Comparison of ENCODE assay signal across 8 mouse cellular contexts in the genomic region with DNA sequence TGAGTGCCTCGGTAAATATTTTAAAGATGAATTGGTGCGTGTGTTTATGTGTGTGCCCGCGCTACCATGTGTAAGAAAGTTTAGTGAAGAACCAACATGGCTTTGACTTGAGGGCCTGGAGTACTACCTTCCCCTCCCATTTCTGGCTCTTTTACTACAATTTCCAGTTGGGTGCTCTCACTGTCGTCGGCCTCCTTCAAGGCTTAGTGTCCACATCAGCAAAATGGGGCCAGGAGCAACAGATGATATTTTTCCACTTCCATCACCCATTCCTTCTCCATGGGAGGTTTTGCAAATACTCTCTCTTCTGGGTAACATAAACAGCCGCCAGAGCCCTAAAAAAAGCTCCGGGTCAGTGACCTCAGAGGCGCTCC. TPM values are rescaled to one million over a fixed set of nuclear protein-coding genes. Genes with fewer than 3 reads are reported as not detected.
A peak's percentile ranks its signal among the peaks of the same experiment; 100 is the strongest.
DNase-seq lines count a peak whose midpoint lies in the region; ATAC-seq and TF ChIP-seq lines count a peak whose summit lies in the region.

No protein-coding gene starts in this region.

- no peaks in the 10 kb centered on the region for H3K9me3 ChIP-seq in heart, embryonic 15.5 days (replicated peaks)
- H3K9me3 ChIP-seq in MEL (replicated peaks; ENCODE audit: insufficient read depth, low read length): no peaks in the 10 kb centered on the region
- no peaks in the 10 kb centered on the region for H3K9me3 ChIP-seq in hindbrain, embryonic 12.5 days (replicated peaks)
- H3K9me3 ChIP-seq in midbrain, embryonic 11.5 days (ENCODE audit: control insufficient read depth, low read length): no peaks in the 10 kb centered on the region

- H3K36me3 ChIP-seq in heart, embryonic 15.5 days: no peaks in the 10 kb centered on the region
- H3K36me3 ChIP-seq in MEL (ENCODE audit: control insufficient read depth in 1 of 2, insufficient read depth in 2 of 2, low read length in 2 of 2): peaks cover 0 to 5% of the 10 kb centered on the region in 2 experiments; a peak in 2 of 4 replicates
- no peaks in the 10 kb centered on the region for H3K36me3 ChIP-seq in hindbrain, embryonic 12.5 days
- no peaks in the 10 kb centered on the region for H3K36me3 ChIP-seq in midbrain, embryonic 11.5 days (ENCODE audit: control insufficient read depth, insufficient read depth, low read length)

- ATAC-seq in heart, embryonic 15.5 days (replicated peaks; ENCODE audit: insufficient number of reproducible peaks, insufficient read depth, low FRiP score, low read depth): no peak
- no peak; the same call in 1 of the 2 replicates for ATAC-seq in hindbrain, embryonic 12.5 days (ENCODE audit: low FRiP score)
- ATAC-seq in midbrain, embryonic 11.5 days (ENCODE audit: low FRiP score): no peak

- no peak for TF ChIP-seq CTCF in MEL (IDR thresholded peaks at IDR 0.05 in 2 of 3, conservative IDR thresholded peaks at IDR 0.05 in 1 of 3; ENCODE audit: control insufficient read depth in 1 of 3, insufficient read depth in 1 of 3, low read depth in 2 of 3, low read length in 3 of 3, poor library complexity in 1 of 3, severe bottlenecking in 1 of 3)

- peak overlapping the region; percentile 89 for H3K9ac ChIP-seq in heart, embryonic 15.5 days
- peak overlapping the region; percentile 97 for H3K9ac ChIP-seq in MEL (ENCODE audit: control insufficient read depth, low read depth, low read length, poor library complexity, severe bottlenecking)
- H3K9ac ChIP-seq in hindbrain, embryonic 12.5 days: peak overlapping the region; percentile 80
- H3K9ac ChIP-seq in midbrain, embryonic 11.5 days (ENCODE audit: low read length): peak overlapping the region; percentile 77

- peaks cover 23% of the 10 kb centered on the region for H3K4me1 ChIP-seq in heart, embryonic 15.5 days (replicated peaks)
- peaks cover 0 to 4% of the 10 kb centered on the region in 2 experiments; a peak in 2 of 4 replicates for H3K4me1 ChIP-seq in MEL (ENCODE audit: control insufficient read depth in 1 of 2, insufficient read depth in 2 of 2, low read length in 2 of 2)
- peaks cover 25% of the 10 kb centered on the region for H3K4me1 ChIP-seq in hindbrain, embryonic 12.5 days
- H3K4me1 ChIP-seq in midbrain, embryonic 11.5 days (ENCODE audit: control insufficient read depth, insufficient read depth, low read length): peaks cover 15% of the 10 kb centered on the region

- H3K4me2 ChIP-seq in heart, embryonic 15.5 days: peak overlapping the region; percentile 98
- peak overlapping the region; percentile 99 for H3K4me2 ChIP-seq in hindbrain, embryonic 12.5 days (replicated peaks)
- H3K4me2 ChIP-seq in midbrain, embryonic 11.5 days: peak overlapping the region; percentile 100

- H3K27me3 ChIP-seq in heart, embryonic 15.5 days: no peaks in the 10 kb centered on the region
- H3K27me3 ChIP-seq in MEL (ENCODE audit: control insufficient read depth in 1 of 2, insufficient read depth in 2 of 2, low read length in 2 of 2): no peaks in the 10 kb centered on the region
- peaks cover 8% of the 10 kb centered on the region; the same call in 1 of the 2 replicates for H3K27me3 ChIP-seq in hindbrain, embryonic 12.5 days
- H3K27me3 ChIP-seq in midbrain, embryonic 11.5 days (ENCODE audit: control insufficient read depth, insufficient read depth, low read length): peaks cover 10% of the 10 kb centered on the region

- DNase-seq in heart, adult 9 months (ENCODE audit: low spot score in 2 of 2): no peak
- DNase-seq in MEL (ENCODE audit: low read depth, low spot score): peak; percentile 68
- DNase-seq in midbrain, embryonic 11.5 days (ENCODE audit: low spot score, missing footprints): no peak
- DNase-seq in testis, postnatal 10 days (ENCODE audit: low spot score): no peak
- DNase-seq in thymus, postnatal 4 days: no peak
- no peak for DNase-seq in cerebellum, postnatal 25 days

- peaks cover 1% of the 10 kb centered on the region; the same call in 1 of the 2 replicates for H3K79me2 ChIP-seq in MEL (ENCODE audit: control insufficient read depth, insufficient read depth, low read length, poor library complexity)

- no peak for TF ChIP-seq RAD21 in MEL (IDR thresholded peaks at IDR 0.05; ENCODE audit: low read depth, low read length)

- WGBS in heart, embryonic 15.5 days: 18% methylated on average over 9 of the region's 9 CpGs
- 18% methylated on average over 9 of the region's 9 CpGs for WGBS in hindbrain, embryonic 12.5 days
- 20% methylated on average over 9 of the region's 9 CpGs for WGBS in midbrain, embryonic 11.5 days

- peak overlapping the region; percentile 90 for H3K27ac ChIP-seq in heart, embryonic 15.5 days
- H3K27ac ChIP-seq in MEL (ENCODE audit: control insufficient read depth, low read depth, low read length): peak overlapping the region; percentile 19
- H3K27ac ChIP-seq in hindbrain, embryonic 12.5 days: peak overlapping the region; percentile 81
- peak overlapping the region; percentile 60; the same call in 1 of the 2 replicates for H3K27ac ChIP-seq in midbrain, embryonic 11.5 days (ENCODE audit: low read depth, low read length)

- TF ChIP-seq EP300 in MEL (IDR thresholded peaks at IDR 0.05; ENCODE audit: low read depth in 1 of 2, low read length in 2 of 2): no peak

- no peak for TF ChIP-seq POLR2A in MEL (IDR thresholded peaks at IDR 0.05; ENCODE audit: control insufficient read depth in 1 of 2, insufficient read depth in 1 of 2, low read depth in 1 of 2, low read length in 2 of 2, poor library complexity in 1 of 2)

- peak overlapping the region; percentile 98 for H3K4me3 ChIP-seq in heart, embryonic 15.5 days
- H3K4me3 ChIP-seq in MEL (ENCODE audit: control insufficient read depth in 1 of 2, insufficient read depth in 1 of 2, low read depth in 2 of 2, low read length in 2 of 2): peak overlapping the region; percentile 62 to 94
- peak overlapping the region; percentile 86 for H3K4me3 ChIP-seq in hindbrain, embryonic 12.5 days
- peak overlapping the region; percentile 82 for H3K4me3 ChIP-seq in midbrain, embryonic 11.5 days (ENCODE audit: low read depth, low read length)

TF ChIP-seq in MEL, 35 proteins besides CTCF, POLR2A, EP300 and RAD21:
- peak; percentile 45 for TF ChIP-seq MXI1 (IDR thresholded peaks at IDR 0.05; ENCODE audit: low read depth, low read length)
- 0 out of 2 replicates have a peak, but pooled peaks have one; percentile 29 for TF ChIP-seq MYC (IDR thresholded peaks at IDR 0.05; ENCODE audit: low read depth, low read length)
- peak; percentile 68; the same call in 1 of the 2 replicates for TF ChIP-seq SIN3A (IDR thresholded peaks at IDR 0.05; ENCODE audit: low read length)
- TF ChIP-seq MAFK (IDR thresholded peaks at IDR 0.05; ENCODE audit: borderline replicate concordance, low read depth, low read length): 0 out of 2 replicates have a peak, but pooled peaks have one; percentile 50
- no peak for TF ChIP-seq ELF1 (IDR thresholded peaks at IDR 0.05; ENCODE audit: low read depth, low read length)
- TF ChIP-seq CHD1 (IDR thresholded peaks at IDR 0.05; ENCODE audit: low read depth, low read length): peak; percentile 93; the same call in 1 of the 2 replicates
- TF ChIP-seq JUND (IDR thresholded peaks at IDR 0.05; ENCODE audit: low read depth, low read length): no peak
- no peak for TF ChIP-seq GABPA (IDR thresholded peaks at IDR 0.05; ENCODE audit: low read depth, low read length)
- TF ChIP-seq TBP (IDR thresholded peaks at IDR 0.05; ENCODE audit: low read depth, low read length): no peak
TF ChIP-seq in MEL: peak in this region for 5.

RNA-seq across cellular contexts. Expression of a gene that starts 0.6 kb away (rescaled TPM):
- 15.9 and 23.8 TPM in 2 replicates for polyA plus RNA-seq in heart, embryonic 15.5 days (2015; fragmentation: Nextera tagmentation; extraction: Ambion mirVana)
- total RNA-seq in MEL (2012; rRNA removed): 9.2 and 9.6 TPM in 2 replicates
- polyA plus RNA-seq in MEL (2012; ENCODE audit: insufficient read depth in 1 of 2, insufficient read length in 2 of 2, low read depth in 1 of 2, low replicate concordance in 2 of 2, missing spikeins in 1 of 2): 10 to 100 TPM in 1 of 2 experiments, not detected in 1; 10.6 TPM
- 21.4 and 22.0 TPM in 2 replicates for polyA plus RNA-seq in hindbrain, embryonic 12.5 days (2016; fragmentation: Nextera tagmentation; extraction: Ambion mirVana)
- polyA plus RNA-seq in midbrain, embryonic 11.5 days (2014; fragmentation: Nextera tagmentation; extraction: Ambion mirVana): 15.6 and 16.8 TPM in 2 replicates

Comparison
In these comparisons a context has a peak if more than half of its experiments do, and no peak if none do; other contexts are left out.
1. H3K27ac ChIP-seq: peak in every context shown above with its lines; median percentile 90 in heart, embryonic 15.5 days; 81 in hindbrain, embryonic 12.5 days; 60 in midbrain, embryonic 11.5 days; 19 in MEL.